In genomic region chr10:94889735-94890134, GRCm38 (mm10) we compare ENCODE assay signal across 11 mouse cellular contexts.
"Had no signal": no experiment of that assay in that cellular context is flagged by ENCODE, and none has a peak within 500 bp of the region (broad histone marks: within the 10 kb centered on the region; RNA-seq: fewer than 3 reads in every experiment).

No protein-coding gene starts in this region.

- DNase-seq: liver, postnatal 0 days; lung, adult 2 months; lung, postnatal 14 days; retina, postnatal 1 day; right cerebral cortex, adult 18-20 months; right cerebral cortex, postnatal 25 days; right cerebral cortex, postnatal 4 days; spleen, adult 18-20 months; thymus, adult 18-20 months; thymus, postnatal 14 days; thymus, postnatal 36 days had no signal
